Mouse (Mus musculus): ENCODE data around the gene Med1.
"Not testable (repeated sequence)": the region's sequence is repeated elsewhere in the genome, so short reads cannot be mapped to it uniquely, and the experiment has no call there.

Gene Med1

GRCm38 (mm10) chr11:98192901-98193805 lies at the start of gene Med1:
TSS of gene Med1 (minus strand) at chr11:98193293.
- peak; percentile 96 for DNase-seq (ENCODE audit: low spot score)

- no peak for DNase-seq (ENCODE audit: low spot score)
Observed at GRCm38 (mm10) chr11:98238995-98239394, 45.9 kb upstream of the Med1 start.

- no peak for DNase-seq (ENCODE audit: low spot score)
Observed at GRCm38 (mm10) chr11:98238416-98238815, 45.3 kb upstream of the Med1 start.

GRCm38 (mm10) chr11:98226349-98226748 lies 33.3 kb upstream of the Med1 start:
- DNase-seq (ENCODE audit: low spot score) = no peak

- no peak for DNase-seq (ENCODE audit: low spot score)
Observed at GRCm38 (mm10) chr11:98213311-98213710, 20.2 kb upstream of the Med1 start.

- not testable (repeated sequence) for DNase-seq (ENCODE audit: low spot score)
Observed at GRCm38 (mm10) chr11:98209661-98210060, 16.6 kb upstream of the Med1 start.

- not testable (repeated sequence) for DNase-seq (ENCODE audit: low spot score)
Observed at GRCm38 (mm10) chr11:98206281-98206680, 13.2 kb upstream of the Med1 start.

- no peak for DNase-seq (ENCODE audit: low spot score)
Observed at GRCm38 (mm10) chr11:98205463-98205862, 12.4 kb upstream of the Med1 start.

GRCm38 (mm10) chr11:98203931-98204421 lies 10.9 kb upstream of the Med1 start:
- no peak for DNase-seq (ENCODE audit: low spot score)

- DNase-seq (ENCODE audit: low spot score) = peak; percentile 43
Observed at GRCm38 (mm10) chr11:98203351-98203911, 10.3 kb upstream of the Med1 start.

- DNase-seq (ENCODE audit: low spot score) = peak; percentile 96
Observed at GRCm38 (mm10) chr11:98202641-98203350, 9.7 kb upstream of the Med1 start, which contains the start of gene Cdk12. TSS of gene Cdk12 (plus strand) at chr11:98203059.

- peak; percentile 42 for DNase-seq (ENCODE audit: low spot score)
Observed at GRCm38 (mm10) chr11:98201791-98202640, 8.9 kb upstream of the Med1 start.

GRCm38 (mm10) chr11:98190820-98191219 lies 2.3 kb downstream of the Med1 start:
- DNase-seq (ENCODE audit: low spot score) = no peak

GRCm38 (mm10) chr11:98187640-98188395 lies 5.3 kb downstream of the Med1 start:
- no peak for DNase-seq (ENCODE audit: low spot score)

- DNase-seq (ENCODE audit: low spot score) = not testable (repeated sequence)
Observed at GRCm38 (mm10) chr11:98182149-98182548, 10.9 kb downstream of the Med1 start.

- no peak for DNase-seq (ENCODE audit: low spot score)
Observed at GRCm38 (mm10) chr11:98168400-98168799, 24.7 kb downstream of the Med1 start.

GRCm38 (mm10) chr11:98155094-98155493 lies 38.0 kb downstream of the Med1 start:
- DNase-seq (ENCODE audit: low spot score) = no peak

- DNase-seq (ENCODE audit: low spot score) = no peak
Observed at GRCm38 (mm10) chr11:98150625-98151156, 42.4 kb downstream of the Med1 start.

GRCm38 (mm10) chr11:98149786-98150624 lies 43.1 kb downstream of the Med1 start, which contains the start of gene Fbxl20:
TSS of gene Fbxl20 (minus strand) at chr11:98150403.
- peak; percentile 83 for DNase-seq (ENCODE audit: low spot score)

Data from T-cell, adult 2 months (primary cell).